Mouse (Mus musculus) cerebellum, adult 2 months (tissue): Measurements from ENCODE around the gene Tm9sf1.

ENCODE experiments used
- CTCF ChIP-seq: fragments of 200-500 bp; IDR thresholded peaks from 2 replicates; pipeline ENCODE4 v1.5.1; 2011; ENCODE audit warnings: low read depth, mild to moderate bottlenecking, control low read depth, low read length, moderate library complexity, borderline replicate concordance; ENCODE audit not compliant: insufficient read depth
- POLR2A ChIP-seq: fragments of 200-500 bp; IDR thresholded peaks from 2 replicates; pipeline ENCODE4 v1.6.1; 2011; ENCODE audit warnings: low read length, control low read depth, borderline replicate concordance; ENCODE audit not compliant: insufficient read depth

DNA sequence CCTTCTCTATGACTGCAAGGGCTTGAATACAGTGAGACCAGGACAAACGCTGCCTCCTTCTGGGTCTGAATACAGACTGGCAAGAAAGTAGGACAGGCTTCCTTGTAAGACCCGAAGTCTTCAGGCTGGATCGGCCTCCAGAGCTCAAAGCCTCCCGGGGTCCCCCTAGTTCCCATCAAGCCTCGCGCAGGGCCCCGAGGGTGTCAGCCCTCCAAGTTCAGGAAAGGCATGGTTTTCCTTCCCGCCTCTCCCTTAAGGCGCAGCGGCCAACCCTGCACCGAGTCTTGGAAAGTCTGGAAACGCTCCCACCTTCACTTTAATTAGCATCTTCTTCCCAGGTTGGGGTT, 27.9 kb upstream of the Tm9sf1 start:
- TF ChIP-seq CTCF (no peak), POLR2A (no peak)
